Mouse (Mus musculus) olfactory bulb, adult 2 months (tissue): Measurements from ENCODE around the gene Clptm1.

Source experiments
- CTCF ChIP-seq: fragments of 200-500 bp; IDR thresholded peaks from 2 replicates; pipeline ENCODE4 v1.5.1; 2012; ENCODE audit warnings: low read depth, mild to moderate bottlenecking, low read length, moderate library complexity; ENCODE audit not compliant: insufficient read depth
- POLR2A ChIP-seq: fragments of 200-500 bp; IDR thresholded peaks from 2 replicates; pipeline ENCODE4 v1.6.1; 2012; ENCODE audit warnings: mild to moderate bottlenecking, low read depth, low read length, moderate library complexity; ENCODE audit not compliant: insufficient read depth

GRCm38 (mm10) chr7:19663940-19664339, 893 bp downstream of the Clptm1 start:
- TF ChIP-seq CTCF (no peak), POLR2A (no peak)
